Mouse (Mus musculus) monocyte, adult 5-6 weeks (primary cell): ENCODE results near the gene Vrk3. TPM values are rescaled to one million over a fixed set of nuclear protein-coding genes. Genes with fewer than 3 reads are reported as not detected.

Experiments used
- ATAC-seq: fragments of 153-309, 156-312 bp; replicated peaks from 2 replicates; pipeline ENCODE4 v1.8.0; 2017; ENCODE audit warnings: mild to moderate bottlenecking; ENCODE audit not compliant: low TSS enrichment, insufficient number of reproducible peaks, severe bottlenecking, poor library complexity, low FRiP score
- total RNA-seq: library from RNA; stranded (forward); fragments of 200-1000, 200-491, 200-594 nt; gene quantifications from 3 replicates; pipeline ENCODE4 v1.2.3, GENCODE M21; 2017

Gene Vrk3
- total RNA-seq, 1 experiment from 2014 or later: 33.2 TPM

DNA sequence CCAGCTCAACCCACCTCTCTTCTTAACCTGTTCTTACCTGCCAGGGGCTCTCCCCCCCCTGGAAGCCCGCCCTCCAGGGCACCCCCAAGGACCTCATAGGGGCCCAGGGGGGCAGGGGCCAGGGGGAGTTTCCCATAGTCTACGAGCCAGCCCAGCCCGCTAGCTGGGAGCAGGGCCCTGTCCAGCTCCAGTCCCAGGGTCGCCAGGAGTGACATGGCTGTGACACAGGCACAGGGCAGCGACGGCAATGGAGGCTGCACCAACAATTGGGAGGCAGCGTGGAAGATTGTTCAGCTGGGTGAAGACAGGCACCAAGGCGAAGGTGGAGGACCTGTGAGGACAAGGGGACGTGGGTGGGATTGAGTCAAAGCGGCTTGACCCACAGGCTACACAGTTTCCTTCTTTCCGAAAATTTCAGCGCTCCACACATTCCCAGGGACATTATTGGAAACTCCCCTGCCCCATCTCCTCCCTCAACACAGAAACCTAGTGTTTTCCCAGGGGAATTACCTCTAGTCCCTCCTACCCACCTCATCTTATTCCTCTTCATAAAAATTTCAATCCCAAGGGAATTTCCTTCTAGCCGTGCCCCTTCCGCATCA is 66.8 kb downstream of the Vrk3 start:
- ATAC-seq: no peak

DNA sequence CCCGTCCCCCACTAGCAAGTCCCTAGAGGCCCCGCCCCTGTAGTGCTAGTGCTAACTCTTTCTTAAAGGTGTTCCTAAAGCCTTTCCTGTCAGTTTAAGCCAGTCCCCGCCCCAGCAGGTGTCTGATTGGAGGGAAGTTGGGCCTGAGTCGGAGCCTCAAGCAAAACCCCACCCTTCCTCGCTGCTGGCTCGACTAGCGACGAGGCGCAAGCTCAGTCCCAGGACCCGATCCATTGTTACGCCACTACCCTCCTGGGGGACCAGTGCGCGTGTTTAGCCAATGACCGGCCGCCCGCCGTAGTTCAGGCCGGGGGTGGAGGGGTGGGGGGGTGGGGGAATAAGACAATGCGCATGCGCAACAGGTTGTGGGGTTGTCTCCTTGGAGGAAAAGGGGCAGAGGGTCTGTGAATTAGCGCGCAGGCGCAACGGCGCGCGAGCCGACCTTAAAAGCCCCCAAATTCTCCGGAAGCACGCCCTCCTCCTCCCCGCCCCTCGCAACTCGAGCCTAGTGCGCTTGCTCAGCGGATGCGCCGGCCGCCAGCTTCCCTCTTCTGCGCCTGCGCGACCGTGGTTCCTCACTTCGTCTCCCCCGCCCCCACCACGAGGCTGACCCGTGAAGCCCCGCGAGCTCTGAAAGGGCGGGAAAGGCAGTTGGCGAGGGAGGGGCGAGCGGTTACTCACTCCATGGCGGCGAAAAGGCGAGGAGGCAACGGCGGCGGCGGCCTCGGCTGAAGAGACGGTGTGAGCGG is 67.7 kb downstream of the Vrk3 start, which contains the start of the genes Nup62 and Il4i1:
Gene Nup62, plus strand, starts transcription at position 368 of the 749 bp plus-strand sequence.
Gene Il4i1, plus strand, starts transcription at position 667 of the 749 bp plus-strand sequence.
- ATAC-seq: peak; percentile 95

DNA sequence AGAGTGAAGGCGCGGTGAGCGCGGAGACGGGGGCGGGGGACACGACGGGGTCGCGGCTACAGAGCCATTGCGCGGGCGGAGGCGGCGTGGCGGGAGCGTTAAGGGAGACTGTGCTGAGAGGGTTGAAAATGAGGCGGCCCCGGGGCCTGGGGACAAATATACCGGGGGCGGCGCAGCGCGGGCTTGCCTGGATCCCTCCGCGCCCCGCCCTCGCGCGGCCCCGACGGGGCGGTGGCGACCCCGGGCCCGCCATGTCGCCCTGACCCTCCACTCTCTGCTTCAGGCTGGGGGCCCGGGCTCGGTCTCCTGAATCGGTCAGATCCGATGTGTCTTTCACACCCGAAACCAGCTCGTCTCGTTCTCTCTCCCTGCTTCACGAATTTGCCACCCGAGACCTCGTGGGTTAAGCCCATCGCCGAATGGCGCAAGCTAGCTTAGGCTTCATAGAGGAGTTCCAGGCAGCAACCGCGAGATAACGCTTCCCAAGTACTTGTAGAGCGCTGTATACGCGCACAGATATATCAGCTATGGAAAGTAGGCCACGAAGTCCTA is 68.3 kb downstream of the Vrk3 start, which contains the start of gene Atf5:
Gene Atf5, minus strand, starts transcription at position 189 of the 552 bp plus-strand sequence.
- ATAC-seq: no peak

DNA sequence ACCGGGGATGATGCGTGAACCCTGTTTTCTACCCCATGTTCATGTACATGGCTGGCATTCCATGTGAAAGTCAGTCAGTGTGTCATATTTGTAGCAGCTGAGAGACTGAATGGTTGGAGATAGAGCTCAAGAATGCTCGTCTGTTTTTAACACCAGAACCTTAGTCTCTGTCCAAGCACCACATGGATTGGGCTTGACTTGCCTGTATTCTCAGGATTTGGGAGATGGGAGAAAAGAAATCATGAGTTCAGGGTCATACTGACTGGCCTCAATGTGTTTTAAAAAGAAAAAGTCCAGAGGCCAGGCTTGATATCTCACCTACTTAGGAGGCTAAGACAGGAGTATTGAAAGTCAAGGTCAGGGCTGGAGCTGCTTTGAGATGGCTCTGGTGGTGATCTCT is 69.2 kb downstream of the Vrk3 start:
- ATAC-seq: no peak

DNA sequence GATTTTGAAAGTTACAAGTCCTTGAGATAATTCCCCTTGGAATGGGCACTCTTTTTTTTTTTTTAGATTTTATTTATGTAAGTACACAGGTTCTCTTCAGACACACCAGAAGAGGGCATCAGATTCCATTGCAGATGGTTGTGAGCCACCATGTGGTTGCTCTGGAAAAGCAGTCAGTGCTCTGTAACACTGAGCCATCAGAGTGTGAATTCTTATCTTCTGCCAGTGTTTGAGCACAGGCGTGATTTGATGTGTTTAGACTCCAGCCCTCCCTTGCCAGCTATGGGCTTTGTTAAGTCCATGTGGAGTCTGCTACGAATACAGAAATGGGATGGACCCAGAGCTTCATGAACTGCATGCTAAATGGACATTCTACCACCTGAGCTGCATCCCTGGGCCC is 70.0 kb downstream of the Vrk3 start:
- ATAC-seq: no peak

DNA sequence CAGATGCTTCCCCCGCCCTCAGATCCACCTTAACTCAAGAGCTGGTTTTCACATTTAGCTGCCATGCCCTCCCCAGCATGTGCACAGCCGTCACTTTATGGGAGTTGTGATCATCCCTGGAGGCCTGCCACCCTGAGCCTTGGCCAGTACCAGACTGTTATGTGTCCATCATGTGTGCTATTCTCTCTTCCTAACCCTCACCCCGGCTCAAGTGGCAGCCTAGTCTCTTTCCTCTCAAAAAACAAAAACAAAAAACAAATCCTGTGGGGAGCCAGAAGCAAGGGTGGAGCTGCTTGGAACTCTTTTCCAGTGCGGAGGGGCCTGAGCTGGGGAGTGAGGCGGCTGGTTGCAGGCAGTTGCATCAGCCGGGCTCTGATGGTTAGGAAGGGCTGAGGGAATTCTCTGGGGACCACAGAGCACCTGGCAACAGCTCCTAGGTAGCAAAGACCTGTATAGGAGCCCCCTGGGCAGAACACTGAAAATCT is 70.6 kb downstream of the Vrk3 start:
- ATAC-seq: no peak

DNA sequence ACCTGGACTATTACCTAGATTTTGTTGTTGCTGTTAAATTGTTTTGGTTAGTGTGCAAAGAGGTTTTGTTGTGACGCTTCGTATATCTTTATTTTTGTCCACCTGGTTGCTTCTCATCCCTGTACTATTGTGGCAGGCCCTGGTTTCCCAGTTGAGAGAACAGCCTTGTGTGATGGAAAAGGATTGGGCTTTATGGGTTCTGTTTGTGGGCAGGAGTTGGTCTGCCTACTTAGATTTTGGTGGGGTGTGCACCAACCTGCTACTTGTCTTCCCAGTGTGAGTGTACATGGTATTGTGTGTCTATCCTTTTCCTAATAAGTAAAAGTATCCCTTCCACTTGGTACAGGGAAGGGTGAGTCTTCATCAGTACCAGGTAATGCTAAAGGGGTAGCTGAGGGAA is 71.2 kb downstream of the Vrk3 start:
- ATAC-seq: no peak

DNA sequence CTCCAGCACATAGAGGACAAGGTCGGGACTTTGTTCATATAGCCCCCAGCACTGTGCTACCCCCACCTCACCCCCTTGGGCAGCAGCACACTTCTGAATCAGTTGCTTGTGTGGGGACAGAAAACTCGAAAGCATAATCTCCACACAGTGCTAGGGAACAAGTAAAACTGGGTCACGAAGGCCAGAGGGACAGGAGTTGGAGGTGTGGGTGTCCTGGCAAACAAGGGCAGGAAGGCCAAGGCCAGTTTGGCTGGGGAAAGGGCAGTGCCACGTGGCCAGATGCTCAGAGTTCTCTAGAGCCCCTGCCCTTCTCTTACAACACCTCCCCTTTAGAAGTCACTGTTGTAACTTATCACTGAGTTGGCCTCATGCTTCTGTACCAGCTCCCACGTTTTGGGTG is 71.7 kb downstream of the Vrk3 start:
- no peak for ATAC-seq

DNA sequence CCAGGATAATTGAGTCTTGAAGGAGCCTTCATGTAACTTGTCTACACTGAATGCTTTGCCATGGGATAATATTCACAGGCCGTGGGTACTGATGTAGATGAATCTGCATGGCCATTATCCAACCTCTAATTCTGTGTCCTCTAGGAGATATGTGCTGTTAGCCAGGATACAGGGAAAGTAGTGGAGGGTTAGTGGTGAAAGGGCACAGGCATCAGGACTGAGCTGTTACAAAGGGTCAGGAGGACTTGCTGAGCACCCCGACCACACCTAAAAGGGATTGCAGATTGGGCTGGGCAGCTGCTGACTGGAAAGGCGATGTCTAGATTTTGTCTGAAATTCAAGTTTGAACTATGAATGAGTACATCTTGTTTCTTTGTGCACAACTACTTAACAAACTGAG is 72.3 kb downstream of the Vrk3 start:
- ATAC-seq: no peak

DNA sequence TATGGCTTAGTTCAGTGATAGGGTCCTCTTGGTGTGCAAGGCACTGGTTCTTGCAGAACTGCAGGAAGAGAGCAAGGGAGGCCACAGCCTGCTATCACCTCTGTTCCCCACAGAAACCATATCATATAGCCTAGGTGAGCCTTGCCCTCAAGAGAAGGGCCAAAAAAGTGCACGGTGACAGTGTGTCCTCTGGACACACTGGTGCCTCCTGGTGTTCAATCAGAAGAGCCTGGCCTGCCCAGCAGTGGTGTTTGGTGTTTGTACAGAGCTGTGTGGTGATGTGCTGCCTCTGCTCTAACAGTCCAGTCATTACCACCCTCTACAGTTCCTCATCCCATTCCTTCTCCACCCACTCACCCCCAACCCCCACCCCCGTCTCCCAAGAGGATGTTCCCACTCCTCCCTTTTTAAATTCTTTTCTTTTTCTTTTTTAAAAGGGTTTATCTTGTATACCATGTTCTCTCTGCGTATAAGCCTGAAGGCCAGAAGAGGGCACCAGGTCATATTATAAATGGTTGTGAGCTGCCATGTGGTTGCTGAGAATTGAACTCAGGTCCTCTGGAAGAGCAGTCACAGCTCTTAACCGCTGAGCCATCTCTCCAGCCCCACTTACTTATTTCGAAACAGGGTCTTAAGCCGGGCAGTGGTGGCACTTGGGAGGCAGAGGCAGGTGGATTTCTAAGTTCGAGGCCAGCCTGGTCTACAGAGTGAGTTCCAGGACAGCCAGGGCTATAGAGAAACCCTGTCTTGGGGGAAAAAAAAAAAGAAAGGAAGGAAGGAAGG is 73.6 kb downstream of the Vrk3 start:
- ATAC-seq: no peak

DNA sequence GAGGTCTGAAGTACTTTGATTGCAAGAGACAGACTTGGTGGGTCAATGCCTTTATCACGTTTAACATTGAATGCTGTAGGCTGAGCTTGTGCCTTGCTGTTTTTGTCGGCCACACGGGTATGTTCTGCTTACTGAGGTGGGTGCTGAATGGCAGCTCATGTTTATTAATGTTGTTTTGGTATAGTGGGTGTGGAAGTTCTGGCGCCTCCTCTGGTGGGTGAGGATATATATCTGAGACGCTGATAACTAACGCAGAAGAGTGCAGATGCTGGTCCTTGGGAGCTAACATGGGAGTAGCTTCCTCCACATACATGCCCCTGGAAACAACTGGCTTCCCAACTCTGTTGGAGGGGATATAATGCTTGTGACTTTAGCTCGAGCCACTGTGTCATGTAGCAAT is 75.2 kb downstream of the Vrk3 start:
- no peak for ATAC-seq

DNA sequence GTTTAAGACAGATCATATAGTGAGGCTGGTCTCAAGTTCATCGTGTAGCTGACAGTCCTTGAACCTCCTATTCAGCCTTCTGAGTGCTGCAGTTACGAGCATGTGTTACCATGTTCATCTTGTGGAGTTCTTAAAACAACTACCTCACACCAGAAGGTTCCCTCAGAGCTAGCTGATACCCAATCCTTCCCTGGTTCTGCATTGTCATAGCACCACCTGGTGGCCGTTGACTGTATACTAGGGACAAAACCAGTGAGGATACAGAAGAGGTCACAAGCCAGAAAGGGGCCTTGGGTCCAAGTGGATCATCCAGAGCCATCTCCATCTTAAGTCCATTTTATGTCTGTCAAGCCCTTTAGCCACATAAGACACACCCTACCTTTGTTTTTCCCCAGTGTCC is 76.7 kb downstream of the Vrk3 start:
- peak; percentile 64 for ATAC-seq

DNA sequence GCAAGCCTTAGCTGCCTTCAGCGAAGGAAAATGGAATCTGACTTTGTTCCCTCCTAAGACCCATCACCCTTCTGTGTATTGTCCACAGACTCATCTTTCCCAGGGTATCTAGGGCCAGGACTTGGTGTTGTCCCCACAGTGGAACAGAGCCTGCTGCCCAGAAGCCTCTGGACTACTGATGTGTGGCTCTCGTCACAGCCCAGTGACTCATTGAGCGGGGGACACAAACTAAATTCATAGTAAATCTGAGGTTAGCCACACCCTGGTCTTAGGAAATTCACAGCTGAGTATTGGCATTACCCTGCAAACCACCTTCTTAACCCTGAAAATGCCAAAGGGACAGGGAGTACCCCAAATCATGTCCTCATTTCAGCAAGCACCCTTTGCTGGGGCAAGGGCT is 78.6 kb downstream of the Vrk3 start:
- peak; percentile 49 for ATAC-seq

Other genes with a start within 250 kb of the Vrk3 start
- 10.7 TPM in 1 of 3 replicates, not detected in the others for gene Mybpc2, start 223.8 kb upstream of the Vrk3 start, total RNA-seq
- gene Spib, start 216.3 kb upstream of the Vrk3 start, total RNA-seq: 11.0 to 17.1 TPM (median 14.5 TPM) in 3 replicates
- 16.1 to 42.8 TPM (median 23.8 TPM) in 3 replicates for gene Pold1, start 199.6 kb upstream of the Vrk3 start, total RNA-seq
- gene Nr1h2, start 194.5 kb upstream of the Vrk3 start, total RNA-seq: 140 to 243 TPM (median 153 TPM) in 3 replicates
- gene Napsa, start 176.0 kb upstream of the Vrk3 start, total RNA-seq: 162 to 248 TPM (median 207 TPM) in 3 replicates
- gene Kcnc3, start 157.7 kb upstream of the Vrk3 start, total RNA-seq: 0.19 to 0.43 TPM (median 0.38 TPM) in 3 replicates
- not detected in 3 replicates for gene Myh14, start 77.6 kb upstream of the Vrk3 start, total RNA-seq
- gene Izumo2, start 39.7 kb upstream of the Vrk3 start, total RNA-seq: not detected in 3 replicates
- gene Zfp473, start 2.6 kb downstream of the Vrk3 start, total RNA-seq: 0.75 to 2.0 TPM (median 1.0 TPM) in 3 replicates
- gene Nup62, start 67.7 kb downstream of the Vrk3 start, total RNA-seq: 34.3 to 35.3 TPM (median 35.2 TPM) in 3 replicates
- gene Il4i1, start 68.0 kb downstream of the Vrk3 start, total RNA-seq: 1.1 to 5.2 TPM (median 3.7 TPM) in 3 replicates
- gene Atf5, start 68.2 kb downstream of the Vrk3 start, total RNA-seq: 1.1 to 2.8 TPM (median 2.8 TPM) in 3 replicates
- 11.6 to 33.0 TPM (median 13.0 TPM) in 3 replicates for gene Akt1s1, start 100.6 kb downstream of the Vrk3 start, total RNA-seq
- gene Tbc1d17, start 100.7 kb downstream of the Vrk3 start, total RNA-seq: 33.8 to 69.8 TPM (median 57.7 TPM) in 3 replicates
- 68.9 to 89.5 TPM (median 71.5 TPM) in 3 replicates for gene Pnkp, start 108.7 kb downstream of the Vrk3 start, total RNA-seq
- gene Ptov1, start 121.4 kb downstream of the Vrk3 start, total RNA-seq: 7.2 to 11.9 TPM (median 7.4 TPM) in 3 replicates
- gene Med25, start 144.3 kb downstream of the Vrk3 start, total RNA-seq: 8.2 to 15.1 TPM (median 8.9 TPM) in 3 replicates
- 10.8 to 19.1 TPM (median 16.1 TPM) in 3 replicates for gene Fuz, start 147.7 kb downstream of the Vrk3 start, total RNA-seq
- 10.3 to 21.7 TPM (median 21.0 TPM) in 3 replicates for gene Ap2a1, start 181.1 kb downstream of the Vrk3 start, total RNA-seq
- not detected in 3 replicates for gene Tsks, start 194.8 kb downstream of the Vrk3 start, total RNA-seq
- not detected in 3 replicates for gene Cpt1c, start 226.4 kb downstream of the Vrk3 start, total RNA-seq
- 57.2 to 80.2 TPM (median 58.1 TPM) in 3 replicates for gene Prmt1, start 238.2 kb downstream of the Vrk3 start, total RNA-seq
- 83.1 to 122 TPM (median 104 TPM) in 3 replicates for gene Irf3, start 249.2 kb downstream of the Vrk3 start, total RNA-seq